Mouse (Mus musculus) adipose tissue, adult 10 weeks (tissue): ENCODE data around the gene Gm14597. TPM values are rescaled to one million over a fixed set of nuclear protein-coding genes. Genes with fewer than 3 reads are reported as not detected.

ENCODE experiments used
- polyA plus RNA-seq: library from polyadenylated mRNA; stranded (reverse); fragments of 350-450 nt; fragmentation: Illumina TruSeq; extraction: RNeasy Lipid Tissue Mini Kit (QIAGEN cat#74804); gene quantifications from one replicate; pipeline ENCODE4 v1.2.3, GENCODE M21; 2014; ENCODE audit warnings: low read depth, low replicate concordance

The Gm14597 gene
- polyA plus RNA-seq, result not detected

GRCm38 (mm10) chrX:53608879-53609278 is at the start of gene Gm14597:
Gene Gm14597, minus strand, starts transcription at chrX:53608979.

DNA sequence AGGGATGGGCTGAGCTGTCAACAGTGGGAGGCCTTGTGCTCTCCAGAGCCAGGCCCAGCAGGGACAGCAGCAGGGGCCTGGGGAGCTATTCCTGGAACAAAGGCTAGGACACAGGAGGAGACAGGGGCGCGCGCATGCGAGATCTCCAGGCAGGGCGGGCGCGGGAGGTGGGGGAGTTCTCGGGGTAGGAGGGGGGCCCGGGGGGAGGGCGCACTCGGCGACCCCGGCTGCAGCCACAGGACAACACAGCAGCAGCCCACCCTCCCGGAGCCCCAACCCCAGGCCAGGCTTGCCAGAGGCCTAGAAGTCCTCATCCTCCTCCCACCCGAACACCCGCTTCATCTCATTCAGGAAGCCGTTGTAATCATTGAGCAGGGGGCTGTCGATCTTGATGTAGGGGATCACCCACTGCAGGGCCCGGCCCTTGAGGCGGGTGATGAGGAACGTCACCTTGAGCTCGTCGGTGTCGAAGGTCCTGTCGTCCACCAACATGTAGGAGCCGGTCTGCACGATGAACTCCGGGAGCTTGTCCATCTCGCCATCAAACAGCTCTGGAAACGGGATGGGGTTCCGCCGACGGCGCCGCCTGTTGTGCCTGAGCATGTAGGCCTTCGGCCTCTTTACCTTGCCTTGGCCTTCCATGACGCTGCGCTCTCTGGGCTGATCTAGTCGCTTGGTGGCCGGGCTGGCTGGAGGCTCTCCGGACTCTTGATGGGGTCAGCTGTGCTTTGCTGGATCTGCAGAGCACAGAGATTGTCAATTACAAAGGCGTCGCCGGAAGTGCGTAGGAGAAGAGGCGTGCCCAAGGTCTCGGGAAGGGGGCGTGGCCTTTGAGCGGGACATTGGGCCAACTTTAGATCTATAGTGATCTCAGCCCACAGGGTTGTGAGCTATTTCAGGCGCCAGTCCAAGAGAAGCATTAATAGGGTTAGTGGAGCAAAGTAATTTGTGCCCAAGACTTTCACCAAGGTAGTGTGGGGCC is 34.5 kb upstream of the Gm14597 start, which contains the start of gene Rtl8a:
Gene Rtl8a (minus strand): TSS at position 703 of the 982 bp plus-strand sequence.

DNA sequence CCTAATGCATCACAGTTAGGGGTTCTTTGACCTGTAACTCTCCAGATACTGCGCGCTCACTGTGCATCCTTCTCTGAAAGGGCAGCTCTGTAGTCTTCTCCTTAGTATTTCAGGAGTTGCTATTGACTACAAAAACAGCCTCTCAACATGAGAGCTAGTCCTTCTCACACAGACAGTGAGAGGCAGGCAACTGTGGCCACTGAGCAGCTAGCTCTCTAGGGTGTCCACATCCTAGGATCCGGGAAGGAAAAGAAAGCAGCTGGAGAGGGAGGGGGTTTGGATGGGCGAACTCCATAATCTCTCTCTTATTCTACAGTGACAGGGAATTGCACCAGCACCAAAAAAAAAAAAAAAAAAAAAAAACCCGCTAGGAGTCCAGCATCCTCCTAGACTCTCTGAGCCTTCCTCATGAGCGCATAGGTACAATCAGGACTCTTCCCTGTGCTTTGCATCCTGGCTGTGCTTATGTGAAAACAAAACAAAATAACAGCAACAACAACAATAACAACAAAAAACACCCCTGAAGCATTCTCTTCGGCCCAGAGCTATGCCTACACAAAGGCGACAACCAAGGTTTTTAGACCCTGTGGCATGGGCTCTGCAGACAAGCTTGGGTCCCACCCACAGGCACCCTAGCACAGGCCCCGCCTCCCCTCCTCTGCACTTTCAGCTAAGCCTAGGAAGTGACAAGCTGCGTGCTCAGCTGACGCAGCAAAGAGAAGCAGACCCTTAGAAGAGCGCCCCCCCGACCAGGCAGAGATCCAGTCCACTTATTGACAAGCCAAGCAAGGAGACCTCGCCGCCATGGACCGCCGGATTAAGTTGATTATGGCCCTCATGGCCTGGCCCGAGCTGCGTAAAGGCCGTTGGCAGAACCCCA is 1.3 kb downstream of the Gm14597 start, which contains the start of gene Rtl8c:
Gene Rtl8c (plus strand): TSS at position 791 of the 880 bp plus-strand sequence.

Other genes with a start within 250 kb of the Gm14597 start
- gene Mospd1, start 238.5 kb downstream of the Gm14597 start, polyA plus RNA-seq, result 85.2 TPM
- gene Etd, start 174.1 kb downstream of the Gm14597 start, polyA plus RNA-seq, result not detected
- 29.4 TPM for gene Rtl8c, start 947 bp downstream of the Gm14597 start, polyA plus RNA-seq
- gene Rtl8a, start 34.7 kb upstream of the Gm14597 start, polyA plus RNA-seq, result 43.7 TPM
- gene Rtl8b, start 61.4 kb upstream of the Gm14597 start, polyA plus RNA-seq, result 55.4 TPM
- not detected for gene 4930502E18Rik, start 115.8 kb upstream of the Gm14597 start, polyA plus RNA-seq
- 0.35 TPM for gene 1700013H16Rik, start 148.9 kb upstream of the Gm14597 start, polyA plus RNA-seq
- not detected for gene Zfp36l3, start 167.4 kb upstream of the Gm14597 start, polyA plus RNA-seq
- 1.3 TPM for gene Xlr, start 188.7 kb upstream of the Gm14597 start, polyA plus RNA-seq